Mouse (Mus musculus) right cerebral cortex, postnatal 25 days (tissue): ENCODE results near the gene Mapkapk2.

Experiments used
- DNase-seq: peaks from one replicate; pipeline ENCODE4 v3.0.0; 2022

Gene Mapkapk2

DNA sequence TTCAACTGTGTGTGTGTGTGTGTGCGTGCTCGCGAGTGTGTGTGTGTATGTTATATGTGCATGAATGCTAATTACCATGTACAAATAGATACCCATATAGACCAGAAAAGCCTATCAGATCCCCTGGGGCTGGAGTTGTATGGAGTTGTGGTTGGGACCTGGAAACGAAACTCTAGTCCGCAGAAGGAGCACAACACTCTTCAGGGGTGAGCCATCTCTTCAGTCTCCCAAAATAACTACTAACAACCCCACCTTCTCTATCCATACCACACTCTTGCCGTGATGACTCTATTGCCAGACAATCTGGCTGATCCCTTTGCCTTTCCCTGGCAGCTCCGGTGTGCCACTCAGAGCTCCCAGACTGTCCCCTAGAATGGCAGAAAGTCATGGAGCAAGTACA is 81.7 kb downstream of the Mapkapk2 start:
- DNase-seq = no peak

DNA sequence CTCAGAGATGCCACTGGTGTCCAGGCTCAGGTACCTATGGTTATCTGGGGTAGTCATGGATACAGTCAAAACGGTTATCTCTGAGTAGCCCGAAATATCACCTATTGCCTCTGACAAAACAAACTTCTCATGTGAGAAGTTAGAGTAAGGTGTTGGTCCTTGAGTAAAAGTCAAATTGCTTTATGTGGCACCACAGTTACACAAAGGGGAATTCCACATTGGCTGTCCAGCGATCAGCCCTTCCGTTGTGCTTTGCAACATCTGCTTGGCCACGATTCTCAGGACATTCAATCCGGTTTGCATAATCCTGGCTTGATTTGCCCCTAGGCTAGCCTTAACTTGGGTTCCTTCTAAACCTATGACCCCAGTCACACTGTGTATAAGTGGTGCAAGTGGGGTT is 82.3 kb downstream of the Mapkapk2 start:
- no peak for DNase-seq

DNA sequence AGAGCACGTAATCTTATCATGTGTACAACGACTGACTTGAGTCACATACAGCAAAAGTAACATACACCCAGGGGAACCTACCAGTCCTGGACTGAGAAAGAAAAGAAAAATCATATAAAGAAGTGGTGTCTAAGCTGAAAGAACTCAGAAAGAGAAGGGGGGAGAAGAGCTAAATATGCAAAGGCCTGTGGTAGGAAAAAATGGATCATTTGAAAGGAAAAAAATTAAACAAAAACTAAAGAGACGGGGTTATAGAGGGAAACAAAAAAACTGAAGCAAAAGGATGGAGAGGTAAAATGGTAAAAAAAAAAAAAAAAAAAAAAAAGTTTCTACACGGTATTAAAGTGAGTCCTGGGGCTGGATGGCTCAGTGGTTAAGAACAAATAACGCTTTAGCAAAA is 83.7 kb downstream of the Mapkapk2 start:
- DNase-seq = no peak

DNA sequence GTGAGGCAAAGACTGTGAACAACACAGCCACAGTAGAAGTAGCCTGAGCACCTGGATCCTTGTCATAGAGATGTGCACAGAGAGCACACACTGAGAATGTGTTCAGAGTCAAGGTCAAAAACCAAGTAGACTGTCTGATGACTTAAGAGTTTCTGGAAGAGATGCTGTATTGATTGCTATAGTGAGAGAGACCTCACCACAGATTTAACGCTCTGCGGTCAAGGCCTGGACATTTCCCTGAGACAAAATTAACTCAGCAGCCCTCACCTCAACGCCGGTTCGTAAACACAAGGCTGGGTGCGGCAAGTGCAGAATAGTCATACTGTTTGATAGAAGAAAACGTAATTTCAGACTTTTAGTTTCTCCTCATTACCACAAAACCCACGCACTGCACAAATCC is 85.1 kb downstream of the Mapkapk2 start:
- no peak for DNase-seq

DNA sequence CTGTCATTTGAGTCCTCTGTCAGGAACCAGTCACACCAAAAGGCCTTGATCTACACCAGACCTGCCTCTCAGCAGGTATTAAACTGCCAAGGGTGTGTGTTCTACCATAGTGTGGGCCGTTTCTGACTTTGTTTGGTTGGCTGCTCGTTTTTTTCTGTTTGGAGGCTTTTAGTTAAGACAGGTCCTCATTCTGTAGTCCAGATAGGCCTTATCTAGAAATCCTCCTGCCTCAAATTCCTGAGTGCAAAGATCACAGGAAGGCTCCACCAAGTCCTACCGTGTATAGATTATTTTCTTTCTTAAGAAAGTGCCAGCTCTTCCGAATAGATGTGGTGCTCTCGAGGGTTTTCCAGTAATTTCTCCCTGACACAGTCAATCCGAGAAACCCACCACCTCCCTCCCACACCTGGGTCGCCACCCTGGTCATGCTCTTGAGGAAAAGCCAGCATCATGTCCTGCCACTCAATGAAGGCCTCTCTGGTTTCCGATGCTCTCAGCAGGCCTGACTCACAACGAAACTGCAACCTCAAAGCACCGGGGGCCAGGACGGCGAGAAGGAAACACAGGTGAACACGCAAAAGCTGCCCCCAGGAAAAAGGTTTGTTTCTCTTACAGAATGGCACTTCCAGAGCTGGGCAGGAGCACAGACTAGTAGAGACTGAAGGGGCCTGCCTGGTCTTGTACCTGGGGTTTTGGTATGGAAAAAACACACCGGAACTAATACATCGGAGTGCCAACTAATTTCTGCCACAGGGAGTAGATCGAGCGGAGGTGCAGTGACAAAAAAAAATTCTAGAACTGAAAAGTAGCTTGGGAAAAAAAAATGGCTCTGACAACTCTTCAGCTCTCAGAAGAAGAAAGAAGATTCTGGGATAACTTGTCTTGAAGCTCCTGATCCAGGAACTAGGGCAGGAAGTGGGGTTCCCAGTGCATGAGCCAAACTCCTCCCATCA is 87.1 kb downstream of the Mapkapk2 start:
- DNase-seq = no peak

DNA sequence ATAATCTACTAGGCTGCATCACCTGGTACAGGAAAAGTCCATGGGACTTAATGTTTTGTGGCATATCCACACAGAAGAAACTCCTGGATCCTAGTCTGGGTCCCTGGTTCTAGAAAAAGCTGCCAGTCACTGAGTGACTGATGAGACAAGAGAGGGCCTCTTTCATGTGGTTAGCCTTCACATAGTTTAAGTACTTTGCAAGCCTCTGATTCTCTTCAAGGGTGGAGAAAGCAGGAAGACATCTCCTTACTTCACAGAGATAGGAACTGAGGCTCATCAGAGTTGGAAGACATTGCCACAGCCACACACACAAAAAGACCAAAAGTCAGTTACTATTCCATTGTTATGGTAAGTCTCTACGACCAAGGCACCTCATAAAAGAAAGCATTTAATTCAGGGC is 91.6 kb downstream of the Mapkapk2 start:
- no peak for DNase-seq
